Mouse (Mus musculus) gastrocnemius, postnatal 25 days (tissue): ENCODE results near the gene Chac2. TPM values are rescaled to one million over a fixed set of nuclear protein-coding genes. Genes with fewer than 3 reads are reported as not detected.

Source experiments
- total RNA-seq, 2 experiments: library from RNA; stranded (reverse); gene quantifications; 1 replicate in 1 of 2; 2 replicates in 1 of 2; pipeline ENCODE4 v1.2.3; 2021

The Chac2 gene
- total RNA-seq, 2 experiments from 2014 or later, result 14.5 to 16.0 TPM

Other genes starting within 250 kb of the Chac2 start
- gene Psme4, start 214.6 kb downstream of the Chac2 start, total RNA-seq, result 100 to 1,000 TPM; 134 to 156 TPM
- under 1 TPM; 0.08 to 0.16 TPM for gene Gpr75, start 101.0 kb downstream of the Chac2 start, total RNA-seq
- gene Asb3, start 100.9 kb downstream of the Chac2 start, total RNA-seq, result 1 to 10 TPM; 6.1 to 6.9 TPM
- 10 to 100 TPM; 25.4 to 31.6 TPM for gene Erlec1, start 32.0 kb downstream of the Chac2 start, total RNA-seq
- not detected for gene Gm17332, start 196.1 kb upstream of the Chac2 start, total RNA-seq